Mouse (Mus musculus): Measurements from ENCODE around the gene Tom1l1. TPM values are rescaled to one million over a fixed set of nuclear protein-coding genes. Genes with fewer than 3 reads are reported as not detected.

The Tom1l1 gene
- polyA plus RNA-seq, 1 experiment, result 27.1 TPM

- TF ChIP-seq POLR2A (IDR thresholded peaks at IDR 0.05; ENCODE audit: low read depth, low read length), result no peak
- TF ChIP-seq CTCF (IDR thresholded peaks at IDR 0.05; ENCODE audit: borderline replicate concordance, insufficient read depth, low read length), result no peak
- Histone ChIP-seq H3K27ac (ENCODE audit: insufficient read depth, low read length) (no peak overlapping the region), H3K4me1 (ENCODE audit: control insufficient read depth, insufficient read depth, low read length) (no peaks in the 10 kb centered on the region; the same call in 1 of the 2 replicates), H3K4me3 (ENCODE audit: insufficient read depth, low read length) (no peak overlapping the region)
Measured at GRCm38 (mm10) chr11:90695811-90696210, 7.6 kb upstream of the Tom1l1 start.

GRCm38 (mm10) chr11:90694206-90694605, 6.0 kb upstream of the Tom1l1 start:
- H3K4me1 ChIP-seq (ENCODE audit: control insufficient read depth, insufficient read depth, low read length), result no peaks in the 10 kb centered on the region; the same call in 1 of the 2 replicates
- no peak for TF ChIP-seq CTCF (IDR thresholded peaks at IDR 0.05; ENCODE audit: borderline replicate concordance, insufficient read depth, low read length)
- TF ChIP-seq POLR2A (IDR thresholded peaks at IDR 0.05; ENCODE audit: low read depth, low read length), result no peak
- no peak overlapping the region for H3K4me3 ChIP-seq (ENCODE audit: insufficient read depth, low read length)
- no peak overlapping the region for H3K27ac ChIP-seq (ENCODE audit: insufficient read depth, low read length)

- Histone ChIP-seq H3K4me1 (ENCODE audit: control insufficient read depth, insufficient read depth, low read length) (peaks cover 5% of the 10 kb centered on the region; the same call in 1 of the 2 replicates), H3K4me3 (ENCODE audit: insufficient read depth, low read length) (no peak overlapping the region), H3K27ac (ENCODE audit: insufficient read depth, low read length) (no peak overlapping the region)
- TF ChIP-seq CTCF (IDR thresholded peaks at IDR 0.05; ENCODE audit: borderline replicate concordance, insufficient read depth, low read length) (no peak), POLR2A (IDR thresholded peaks at IDR 0.05; ENCODE audit: low read depth, low read length) (no peak)
Measured at GRCm38 (mm10) chr11:90690361-90690760, 2.2 kb upstream of the Tom1l1 start.

GRCm38 (mm10) chr11:90687040-90687439, 1.1 kb downstream of the Tom1l1 start:
- Histone ChIP-seq H3K27ac (ENCODE audit: insufficient read depth, low read length) (no peak overlapping the region), H3K4me3 (ENCODE audit: insufficient read depth, low read length) (peak overlapping the region; percentile 91), H3K4me1 (ENCODE audit: control insufficient read depth, insufficient read depth, low read length) (peaks cover 5% of the 10 kb centered on the region; the same call in 1 of the 2 replicates)
- TF ChIP-seq CTCF (IDR thresholded peaks at IDR 0.05; ENCODE audit: borderline replicate concordance, insufficient read depth, low read length), result no peak
- no peak for TF ChIP-seq POLR2A (IDR thresholded peaks at IDR 0.05; ENCODE audit: low read depth, low read length)

- peaks cover 5% of the 10 kb centered on the region; the same call in 1 of the 2 replicates for H3K4me1 ChIP-seq (ENCODE audit: control insufficient read depth, insufficient read depth, low read length)
- no peak for TF ChIP-seq CTCF (IDR thresholded peaks at IDR 0.05; ENCODE audit: borderline replicate concordance, insufficient read depth, low read length)
- peak overlapping the region; percentile 91 for H3K4me3 ChIP-seq (ENCODE audit: insufficient read depth, low read length)
Measured at GRCm38 (mm10) chr11:90686287-90687025, 1.7 kb downstream of the Tom1l1 start.

GRCm38 (mm10) chr11:90685196-90685595, 3.0 kb downstream of the Tom1l1 start:
- H3K4me3 ChIP-seq (ENCODE audit: insufficient read depth, low read length), result no peak overlapping the region
- H3K4me1 ChIP-seq (ENCODE audit: control insufficient read depth, insufficient read depth, low read length), result peaks cover 5% of the 10 kb centered on the region; the same call in 1 of the 2 replicates
- TF ChIP-seq CTCF (IDR thresholded peaks at IDR 0.05; ENCODE audit: borderline replicate concordance, insufficient read depth, low read length) (no peak), POLR2A (IDR thresholded peaks at IDR 0.05; ENCODE audit: low read depth, low read length) (no peak)
- no peak overlapping the region for H3K27ac ChIP-seq (ENCODE audit: insufficient read depth, low read length)

More at GRCm38 (mm10) chr11:90686287-90687025, 1.7 kb downstream of the Tom1l1 start:
- H3K27ac ChIP-seq (ENCODE audit: insufficient read depth, low read length), result no peak overlapping the region

- peaks cover 5% of the 10 kb centered on the region; the same call in 1 of the 2 replicates for H3K4me1 ChIP-seq (ENCODE audit: control insufficient read depth, insufficient read depth, low read length)
- no peak overlapping the region for H3K4me3 ChIP-seq (ENCODE audit: insufficient read depth, low read length)
- H3K27ac ChIP-seq (ENCODE audit: insufficient read depth, low read length), result no peak overlapping the region
- TF ChIP-seq POLR2A (IDR thresholded peaks at IDR 0.05; ENCODE audit: low read depth, low read length), result no peak
- TF ChIP-seq CTCF (IDR thresholded peaks at IDR 0.05; ENCODE audit: borderline replicate concordance, insufficient read depth, low read length), result no peak
Measured at GRCm38 (mm10) chr11:90684765-90685164, 3.4 kb downstream of the Tom1l1 start.

GRCm38 (mm10) chr11:90681171-90681570, 7.0 kb downstream of the Tom1l1 start:
- Histone ChIP-seq H3K4me3 (ENCODE audit: insufficient read depth, low read length) (no peak overlapping the region), H3K4me1 (ENCODE audit: control insufficient read depth, insufficient read depth, low read length) (no peaks in the 10 kb centered on the region), H3K27ac (ENCODE audit: insufficient read depth, low read length) (no peak overlapping the region)
- TF ChIP-seq POLR2A (IDR thresholded peaks at IDR 0.05; ENCODE audit: low read depth, low read length) (no peak), CTCF (IDR thresholded peaks at IDR 0.05; ENCODE audit: borderline replicate concordance, insufficient read depth, low read length) (no peak)

GRCm38 (mm10) chr11:90678582-90678981, 9.6 kb downstream of the Tom1l1 start:
- TF ChIP-seq CTCF (IDR thresholded peaks at IDR 0.05; ENCODE audit: borderline replicate concordance, insufficient read depth, low read length) (no peak), POLR2A (IDR thresholded peaks at IDR 0.05; ENCODE audit: low read depth, low read length) (no peak)
- no peaks in the 10 kb centered on the region for H3K4me1 ChIP-seq (ENCODE audit: control insufficient read depth, insufficient read depth, low read length)
- no peak overlapping the region for H3K27ac ChIP-seq (ENCODE audit: insufficient read depth, low read length)
- no peak overlapping the region for H3K4me3 ChIP-seq (ENCODE audit: insufficient read depth, low read length)

- Histone ChIP-seq H3K27ac (ENCODE audit: insufficient read depth, low read length) (no peak overlapping the region), H3K4me3 (ENCODE audit: insufficient read depth, low read length) (no peak overlapping the region), H3K4me1 (ENCODE audit: control insufficient read depth, insufficient read depth, low read length) (no peaks in the 10 kb centered on the region)
- TF ChIP-seq CTCF (IDR thresholded peaks at IDR 0.05; ENCODE audit: borderline replicate concordance, insufficient read depth, low read length) (no peak), POLR2A (IDR thresholded peaks at IDR 0.05; ENCODE audit: low read depth, low read length) (no peak)
Measured at GRCm38 (mm10) chr11:90677771-90678288, 10.3 kb downstream of the Tom1l1 start.

All from embryonic fibroblast, embryonic 13.5 days (primary cell).